Mouse (Mus musculus): ENCODE data around the gene Fam126a.

DNA sequence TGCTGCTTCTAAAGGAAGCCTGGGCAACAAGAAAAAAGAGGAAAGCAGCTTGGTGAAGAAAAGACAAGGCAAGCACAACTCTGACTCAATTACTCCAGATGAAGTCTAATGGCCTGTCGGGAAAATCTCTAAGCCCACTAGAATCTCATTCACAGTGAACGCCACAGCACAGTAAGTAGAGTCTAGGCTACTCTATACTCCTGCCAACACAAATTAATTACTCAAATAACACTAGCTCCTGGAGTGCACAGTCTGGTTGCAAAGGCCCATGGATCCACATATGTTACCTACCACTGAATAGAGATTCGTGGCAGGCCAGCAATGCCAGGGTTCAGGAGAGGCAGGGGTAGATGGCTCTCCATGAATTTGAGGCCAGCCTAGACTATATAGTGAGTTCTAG lies 40.5 kb downstream of the Fam126a start:
- TF ChIP-seq CTCF (IDR thresholded peaks at IDR 0.05; ENCODE audit: low read depth) (no peak), EP300 (IDR thresholded peaks at IDR 0.05; ENCODE audit: low read depth) (no peak)
